Mouse (Mus musculus) megakaryocyte-erythroid progenitor cell, adult 5-6 weeks (primary cell): ENCODE measurements around the gene Bbs7. TPM values are rescaled to one million over a fixed set of nuclear protein-coding genes. Genes with fewer than 3 reads are reported as not detected.

Source experiments
- ATAC-seq: replicated peaks from 2 replicates; pipeline ENCODE4 v1.8.0; 2016; ENCODE audit warnings: mild to moderate bottlenecking, inconsistent platforms; ENCODE audit not compliant: severe bottlenecking, poor library complexity, low FRiP score, low TSS enrichment
- total RNA-seq, 2 experiments: library from RNA; stranded (forward) in 1 of 2; stranded (reverse) in 1 of 2; fragments of 200-1000, 215-1000 nt in 1 of 2; fragments of >200 nt in 1 of 2; fragmentation: Nextera tagmentation in 1 of 2; gene quantifications; 2 replicates each; pipeline ENCODE4 v1.2.3; 2014 to 2017

Bbs7 gene
- total RNA-seq, 2 experiments from 2014 or later, result 3.4 to 4.7 TPM

DNA sequence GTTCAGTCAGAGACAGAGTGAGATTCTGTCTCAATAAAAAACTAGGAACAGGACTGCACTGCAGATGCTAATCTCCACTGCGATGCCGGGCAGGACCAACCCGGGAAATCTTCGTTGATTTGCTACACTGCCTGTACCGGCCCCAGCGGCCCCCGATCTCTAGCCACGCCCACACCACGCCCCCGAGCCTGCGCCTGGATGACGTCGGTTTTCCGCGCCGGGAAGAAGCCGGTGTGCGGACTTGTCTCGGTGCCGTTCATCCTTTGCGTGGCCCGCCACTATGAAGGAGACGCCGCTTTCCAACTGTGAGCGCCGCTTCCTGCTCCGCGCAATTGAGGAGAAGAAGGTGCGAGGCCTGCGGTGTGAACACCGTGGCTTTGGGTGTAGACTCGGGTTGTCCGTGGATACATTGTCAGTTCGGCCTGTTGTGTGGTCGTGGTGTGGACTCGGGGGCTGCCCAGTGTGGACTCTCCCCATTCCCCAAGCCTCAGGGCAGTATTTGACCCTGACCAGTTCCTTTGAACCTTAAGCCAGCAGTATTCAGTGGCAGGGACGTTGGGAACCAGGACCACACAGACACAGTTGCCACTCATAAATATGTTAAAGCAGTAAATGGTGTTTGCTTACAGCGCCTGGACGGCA, 60.8 kb downstream of the Bbs7 start, which contains the start of gene Exosc9:
Gene Exosc9, plus strand, starts transcription at position 201 of the 642 bp plus-strand sequence.
- peak; percentile 96 for ATAC-seq

DNA sequence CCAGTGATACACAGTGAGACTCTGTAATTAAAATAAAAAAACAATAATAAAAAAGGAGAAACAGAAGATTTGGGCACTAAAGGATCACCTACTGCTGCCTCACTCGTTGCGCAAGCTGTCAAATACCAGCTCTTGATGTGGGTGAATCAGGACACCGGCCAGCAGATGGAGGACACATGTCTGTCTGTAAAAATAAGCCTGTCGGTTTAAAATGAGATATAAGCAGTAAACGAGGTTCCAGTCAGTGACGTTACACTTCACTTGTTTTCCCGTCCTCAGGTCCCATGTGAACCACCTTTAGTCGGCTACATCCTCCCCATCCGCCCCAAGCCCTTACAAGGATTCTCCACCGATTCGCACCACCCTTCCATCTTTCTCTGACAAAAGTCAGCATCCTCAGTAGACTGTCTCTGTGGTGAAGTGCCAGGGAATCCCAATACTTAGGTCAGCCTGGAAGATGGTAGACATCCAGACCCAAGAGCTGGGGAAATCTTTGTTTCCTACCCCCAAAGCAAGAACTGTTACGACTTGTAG, 61.4 kb downstream of the Bbs7 start:
- peak; percentile 35 for ATAC-seq

DNA sequence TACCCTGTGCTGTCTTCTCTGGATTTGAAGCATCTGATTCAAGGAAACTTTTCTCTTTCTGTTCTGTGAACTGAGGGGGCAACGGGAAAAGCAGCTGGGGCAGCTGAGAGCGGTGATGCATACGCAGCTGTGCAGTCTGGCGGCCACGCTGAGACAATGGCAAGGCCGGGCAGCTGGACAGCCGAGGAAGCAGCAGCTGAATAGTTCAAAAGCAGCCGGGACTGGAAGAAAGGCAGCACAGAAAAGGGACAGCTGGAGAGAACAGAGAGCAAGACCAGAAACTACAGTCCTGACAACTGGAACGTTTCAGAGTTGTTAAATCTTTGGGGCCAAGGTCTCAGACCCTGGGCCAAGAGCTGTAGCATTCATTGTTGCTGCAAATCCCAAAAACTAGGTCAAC, 61.9 kb downstream of the Bbs7 start:
- no peak for ATAC-seq

DNA sequence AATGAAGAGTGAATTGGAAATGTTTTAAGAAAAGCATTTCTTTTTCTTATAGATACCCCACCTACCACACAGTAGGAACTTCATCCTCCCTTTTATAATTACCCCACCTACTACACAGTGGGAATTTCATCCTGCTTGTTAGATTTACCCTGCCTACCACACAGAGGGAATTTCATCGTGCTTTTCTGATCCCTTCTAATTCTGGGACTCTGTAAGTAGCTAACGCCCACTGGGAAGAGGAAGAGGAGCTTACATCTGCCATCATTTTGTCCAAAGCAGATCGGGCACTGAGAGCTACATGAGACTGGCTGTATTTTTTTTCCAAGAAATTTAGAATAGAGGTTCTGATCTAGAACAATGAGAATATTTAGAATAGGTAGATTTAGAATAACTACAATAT, 68.3 kb downstream of the Bbs7 start:
- no peak for ATAC-seq

DNA sequence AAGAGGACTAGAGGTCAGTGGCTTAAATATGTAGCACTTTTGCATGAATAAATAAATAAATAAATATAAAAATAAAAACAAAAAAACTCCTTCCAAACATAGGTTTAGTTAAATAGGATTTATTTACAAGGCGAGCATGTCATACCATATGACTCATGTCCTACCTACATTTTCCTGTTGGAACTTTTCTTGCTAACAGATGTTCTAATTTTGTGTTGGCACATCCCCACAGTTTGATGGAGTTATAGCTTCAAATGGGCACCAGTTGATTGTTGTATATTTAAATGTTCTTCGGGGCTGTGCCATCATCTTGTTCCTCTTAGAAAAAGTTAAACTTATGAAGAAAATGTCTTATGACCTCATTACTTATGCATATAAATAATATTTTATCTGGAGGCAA, 71.9 kb downstream of the Bbs7 start:
- ATAC-seq, result no peak

DNA sequence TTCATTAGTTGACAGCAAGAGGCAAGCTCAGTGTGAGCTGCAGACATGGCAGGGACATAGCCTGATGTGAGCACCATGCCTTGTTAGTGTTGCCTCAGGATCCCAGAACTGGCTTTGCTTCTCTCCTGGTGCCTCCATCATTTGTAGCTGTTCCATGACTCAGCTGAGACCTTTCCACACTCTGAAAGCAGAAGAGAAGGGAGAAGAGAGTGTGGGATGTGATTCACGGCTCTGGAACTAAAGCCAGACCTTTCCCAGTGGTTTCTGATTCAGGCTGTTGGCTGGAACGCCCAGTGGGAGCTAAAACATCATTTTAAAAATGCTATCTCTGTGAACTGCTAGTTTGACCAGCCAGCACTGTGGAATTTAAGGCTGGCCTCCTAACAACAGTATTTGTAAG, 72.5 kb downstream of the Bbs7 start:
- no peak for ATAC-seq

DNA sequence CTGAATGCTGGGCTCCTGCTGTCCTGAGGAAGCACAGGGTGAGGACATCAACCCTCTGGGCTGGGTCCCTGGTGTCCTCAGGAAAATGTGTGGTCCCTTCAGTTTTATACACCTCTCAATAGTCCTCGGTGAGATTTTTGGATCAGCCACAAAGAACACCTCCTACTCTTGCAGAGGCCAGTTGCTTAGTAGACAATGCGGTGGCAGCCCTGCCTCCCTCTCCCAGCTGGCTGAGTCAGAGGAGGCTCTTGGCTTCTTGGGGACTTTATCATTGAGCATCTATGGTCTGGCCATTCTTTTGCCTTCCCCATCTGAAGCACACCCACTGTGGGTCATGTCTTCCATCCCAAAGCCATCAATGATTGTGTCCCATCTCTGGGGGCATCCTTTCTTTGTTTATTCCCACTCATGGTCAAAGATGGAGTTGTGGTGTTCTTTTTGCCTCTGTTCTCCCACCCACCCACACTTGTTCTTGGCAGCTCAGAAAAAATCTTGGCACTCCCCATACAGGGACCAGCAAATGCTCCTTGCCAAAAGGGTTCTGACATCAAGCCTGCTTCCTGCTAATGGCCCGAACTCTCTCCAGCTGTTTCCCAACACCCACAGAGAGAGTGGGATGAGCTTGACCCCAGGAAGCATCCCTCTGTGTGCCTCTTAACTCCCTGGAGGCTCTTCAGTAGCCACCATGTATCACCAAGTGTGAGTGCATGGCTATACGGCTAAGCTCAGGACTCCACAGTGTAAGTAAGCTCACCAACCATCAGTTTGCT, 75.4 kb downstream of the Bbs7 start:
- ATAC-seq, result no peak

DNA sequence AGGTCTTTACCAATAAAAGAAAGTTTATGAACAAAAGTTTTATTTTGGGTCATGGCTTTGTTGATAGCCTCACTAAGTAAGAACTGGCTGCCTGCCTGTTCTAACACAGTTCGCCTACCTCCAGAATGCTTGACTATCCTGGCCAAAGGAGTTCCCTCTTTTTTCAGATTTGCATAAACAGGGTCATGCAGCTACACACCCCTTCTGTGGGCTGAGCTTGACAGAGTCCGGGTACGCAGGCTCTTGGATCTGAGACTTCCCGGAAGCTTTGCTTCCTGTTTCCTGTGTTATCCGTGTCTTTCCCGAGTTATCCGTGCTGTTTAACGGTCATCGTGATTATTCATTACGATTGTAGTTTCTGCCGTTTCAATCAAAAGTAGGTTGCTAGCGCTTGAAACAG, 77.2 kb downstream of the Bbs7 start:
- ATAC-seq, result no peak

DNA sequence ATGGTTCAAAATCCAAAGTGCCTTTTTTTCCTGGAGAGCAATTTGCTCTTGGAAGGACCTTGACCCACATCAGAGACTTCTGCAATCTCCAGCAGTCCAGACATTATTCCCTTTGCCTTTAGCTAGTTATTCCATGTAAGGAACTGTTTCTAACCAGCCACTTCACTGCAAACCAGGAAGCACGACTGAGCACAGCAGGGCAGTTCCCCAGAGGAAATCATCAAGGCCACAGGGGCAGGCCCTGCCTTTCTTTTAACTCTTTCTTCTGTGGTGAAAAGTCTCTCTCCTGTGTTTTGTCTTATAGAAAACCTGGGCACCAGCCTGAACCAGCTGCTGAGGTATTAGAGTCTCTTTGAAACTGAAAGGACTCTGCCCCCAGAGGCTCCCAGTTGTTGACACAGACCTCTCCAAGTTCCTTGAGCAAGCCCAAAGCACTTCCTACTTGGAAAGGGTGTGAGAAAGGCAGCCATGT, 80.0 kb downstream of the Bbs7 start:
- ATAC-seq, result no peak

DNA sequence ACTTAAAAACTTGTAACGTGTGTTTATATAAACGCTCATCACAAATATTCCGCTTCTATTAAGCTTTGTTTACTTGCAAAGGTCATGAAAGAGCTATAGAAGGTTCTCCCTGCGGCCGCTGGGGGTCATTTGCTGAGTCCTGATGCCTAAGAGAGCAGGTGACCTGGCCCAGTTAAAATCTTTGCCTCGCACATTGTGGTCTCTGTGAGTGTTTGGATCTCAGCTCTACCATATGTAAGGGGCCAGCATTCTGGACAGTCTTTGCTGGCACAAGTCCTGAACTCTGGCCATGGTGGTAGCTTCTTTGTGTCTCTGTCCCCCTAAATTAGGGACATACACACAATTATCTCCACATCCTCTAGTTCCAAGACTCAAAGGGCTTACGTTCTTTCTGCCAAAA, 80.5 kb downstream of the Bbs7 start:
- no peak for ATAC-seq

DNA sequence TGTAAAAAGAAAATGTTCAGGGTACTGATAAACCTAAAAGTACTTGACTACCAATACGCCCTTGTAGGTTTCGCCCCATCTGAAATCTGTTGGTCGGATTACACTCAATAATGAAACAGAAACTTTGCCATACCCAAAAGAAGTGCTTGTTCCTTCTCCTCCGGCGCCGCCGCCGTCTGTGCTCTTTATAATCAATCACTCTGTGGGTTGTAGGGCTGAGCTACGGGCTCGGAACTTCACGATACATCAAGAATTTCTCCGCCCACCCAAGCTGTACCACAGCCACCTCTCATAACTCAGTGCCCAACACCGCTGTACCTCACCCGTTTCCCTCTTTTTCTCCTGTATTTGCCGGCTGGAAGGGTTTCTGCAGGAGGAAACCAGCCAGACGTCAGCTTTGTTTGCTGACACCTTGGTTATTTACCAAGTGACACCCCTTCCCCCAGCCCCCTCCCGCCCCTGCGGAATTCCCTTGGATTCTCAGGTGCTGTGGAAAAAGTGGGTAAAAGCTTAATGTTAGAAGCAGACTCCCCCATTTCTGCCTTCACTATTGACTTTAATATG, 81.2 kb downstream of the Bbs7 start:
- peak; percentile 52; the same call in 1 of the 2 replicates for ATAC-seq

DNA sequence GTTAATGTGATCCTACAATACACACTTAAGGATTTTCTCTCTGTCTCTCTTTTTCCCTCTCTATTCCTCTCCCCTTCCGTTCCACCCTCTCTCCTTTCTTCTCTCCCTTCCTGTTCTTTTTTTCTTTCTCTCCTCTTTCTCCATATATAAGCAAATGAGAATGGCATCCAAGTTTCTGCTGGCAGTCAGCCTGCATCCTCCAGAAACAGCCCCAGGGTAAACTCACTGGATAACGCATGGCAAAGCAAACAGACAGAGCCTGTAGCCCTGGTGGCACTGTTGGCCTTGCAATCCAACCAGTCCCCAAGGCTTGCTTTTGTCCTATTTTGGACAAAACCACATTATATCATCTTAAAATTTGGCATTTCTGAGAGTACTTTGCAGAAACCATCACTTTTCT, 82.0 kb downstream of the Bbs7 start:
- ATAC-seq, result no peak

DNA sequence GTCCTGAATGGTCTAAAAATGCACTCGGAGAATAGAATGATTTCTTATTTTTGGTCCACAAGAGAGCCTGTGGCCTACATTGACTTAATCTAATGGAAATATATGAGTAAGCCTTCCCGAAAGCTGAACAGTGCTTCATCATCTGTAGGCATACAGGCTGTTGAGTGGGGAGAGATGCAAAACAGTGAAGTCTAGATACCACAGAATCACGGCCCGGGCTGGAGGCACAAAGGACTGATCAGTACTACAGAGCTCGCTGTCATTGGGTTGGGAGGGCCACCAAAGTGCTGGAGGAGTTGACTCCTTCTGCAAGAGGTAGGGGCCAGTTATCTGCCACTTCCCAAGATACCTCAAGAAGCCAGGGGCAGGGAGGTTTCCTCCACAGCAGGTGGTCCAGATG, 82.5 kb downstream of the Bbs7 start:
- ATAC-seq, result no peak

DNA sequence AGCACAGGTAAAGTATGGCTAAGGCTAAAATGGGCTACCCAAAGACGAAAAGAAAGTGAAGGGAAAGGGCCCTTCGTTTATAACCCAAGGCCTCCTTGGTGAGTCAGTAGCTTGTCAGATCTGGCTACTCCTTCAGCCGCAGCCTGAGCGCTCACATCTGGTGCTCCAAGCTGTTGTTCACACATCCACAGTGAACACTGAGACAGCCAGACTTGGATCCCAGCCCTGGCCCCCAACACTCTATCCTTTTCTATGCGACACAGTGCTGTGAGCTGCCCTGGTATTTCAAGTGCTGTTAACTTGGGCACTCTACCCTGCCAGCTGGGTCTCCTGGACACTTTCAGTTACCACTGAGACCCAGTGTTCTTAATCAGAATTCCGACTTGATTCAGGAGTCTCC, 82.9 kb downstream of the Bbs7 start:
- no peak for ATAC-seq

DNA sequence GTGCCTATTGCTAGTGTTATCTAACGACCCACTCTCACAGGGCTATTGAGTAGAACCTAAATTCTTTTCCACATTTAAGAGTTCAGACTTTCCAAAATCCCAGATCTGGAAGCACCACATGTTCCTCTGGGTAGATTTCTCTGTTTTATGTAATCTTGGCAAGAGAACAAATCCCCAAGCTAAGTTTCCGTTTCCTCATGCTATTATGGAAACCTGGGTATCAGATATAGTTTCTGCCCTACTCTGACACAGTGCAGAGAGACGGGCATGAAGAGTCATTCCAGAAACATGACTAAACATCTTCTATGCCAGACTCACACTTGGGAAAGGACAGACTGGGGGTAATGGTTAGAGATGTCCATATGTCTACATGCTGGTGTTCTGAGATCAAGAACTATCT, 88.8 kb downstream of the Bbs7 start:
- ATAC-seq, result no peak

Other genes with a start within 250 kb of the Bbs7 start
- 7.1 and 9.9 TPM in 2 replicates for gene Anxa5, start 137.6 kb downstream of the Bbs7 start, total RNA-seq (2014; fragmentation: Nextera tagmentation)
- gene Anxa5, start 137.6 kb downstream of the Bbs7 start, total RNA-seq (2017), result 16.3 and 26.3 TPM in 2 replicates
- gene 1810062G17Rik, start 137.5 kb downstream of the Bbs7 start, total RNA-seq (2014; fragmentation: Nextera tagmentation), result 1.1 TPM in 1 of 2 replicates, not detected in the other
- gene 1810062G17Rik, start 137.5 kb downstream of the Bbs7 start, total RNA-seq (2017), result 3.0 TPM in 1 of 2 replicates, not detected in the other
- not detected in 2 replicates for gene Gm11549, start 91.7 kb downstream of the Bbs7 start, total RNA-seq (2014; fragmentation: Nextera tagmentation)
- gene Gm11549, start 91.7 kb downstream of the Bbs7 start, total RNA-seq (2017), result not detected in 2 replicates
- gene Exosc9, start 60.9 kb downstream of the Bbs7 start, total RNA-seq (2014; fragmentation: Nextera tagmentation), result 57.8 and 68.1 TPM in 2 replicates
- gene Exosc9, start 60.9 kb downstream of the Bbs7 start, total RNA-seq (2017), result 117 and 135 TPM in 2 replicates
- 167 and 202 TPM in 2 replicates for gene Ccna2, start 41.3 kb downstream of the Bbs7 start, total RNA-seq (2014; fragmentation: Nextera tagmentation)
- 173 and 226 TPM in 2 replicates for gene Ccna2, start 41.3 kb downstream of the Bbs7 start, total RNA-seq (2017)
- not detected in 2 replicates for gene Trpc3, start 76.7 kb upstream of the Bbs7 start, total RNA-seq (2014; fragmentation: Nextera tagmentation)
- not detected in 2 replicates for gene Trpc3, start 76.7 kb upstream of the Bbs7 start, total RNA-seq (2017)
- gene 4932438A13Rik, start 249.6 kb upstream of the Bbs7 start, total RNA-seq (2014; fragmentation: Nextera tagmentation), result 67.8 and 79.9 TPM in 2 replicates
- 46.4 and 55.3 TPM in 2 replicates for gene 4932438A13Rik, start 249.6 kb upstream of the Bbs7 start, total RNA-seq (2017)